Mouse (Mus musculus): Measurements from ENCODE around the gene Ppig. TPM values are rescaled to one million over a fixed set of nuclear protein-coding genes. Genes with fewer than 3 reads are reported as not detected.

Ppig gene
- total RNA-seq, 2 experiments from 2014 or later: 70.5 to 136 TPM

DNA sequence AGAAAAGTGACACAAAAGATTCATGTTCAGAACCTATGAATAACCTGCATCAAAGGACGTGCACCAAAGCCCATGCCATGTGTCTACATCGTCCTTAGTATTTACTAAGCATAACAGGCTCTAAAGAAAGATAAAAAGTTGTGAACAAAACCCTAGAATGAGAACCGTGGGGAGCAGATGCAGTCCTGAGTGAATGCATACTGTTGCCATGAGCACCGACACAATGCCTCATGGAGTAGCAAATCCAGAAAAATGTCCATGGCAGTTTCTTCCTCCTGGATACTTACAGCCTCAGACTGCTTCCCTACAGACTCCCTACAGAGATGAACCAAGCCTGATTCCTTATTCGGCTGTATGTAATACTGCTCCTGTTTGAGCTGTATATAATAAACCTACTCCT, 38.6 kb downstream of the Ppig start:
- no peak for ATAC-seq (replicated peaks; ENCODE audit: poor library complexity)

DNA sequence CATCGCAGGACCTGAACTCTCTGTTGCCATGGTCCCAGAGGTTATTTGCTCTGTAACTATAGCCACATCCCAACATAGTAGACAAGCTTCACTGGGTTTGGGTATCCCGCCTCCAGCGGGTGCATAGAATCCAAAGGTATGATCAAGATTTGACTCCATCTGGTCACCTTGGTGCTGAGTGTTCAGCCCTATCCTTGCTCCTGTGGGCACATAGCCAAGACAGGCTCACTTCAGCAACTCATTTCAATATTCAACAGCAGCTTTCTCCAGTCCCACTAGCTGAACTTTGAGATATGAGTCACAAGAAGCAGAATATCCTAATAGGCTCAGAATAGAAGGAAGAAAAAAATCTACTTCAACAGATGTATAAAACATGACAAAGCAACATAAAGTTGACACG, 41.0 kb downstream of the Ppig start:
- no peak for ATAC-seq (replicated peaks; ENCODE audit: poor library complexity)

DNA sequence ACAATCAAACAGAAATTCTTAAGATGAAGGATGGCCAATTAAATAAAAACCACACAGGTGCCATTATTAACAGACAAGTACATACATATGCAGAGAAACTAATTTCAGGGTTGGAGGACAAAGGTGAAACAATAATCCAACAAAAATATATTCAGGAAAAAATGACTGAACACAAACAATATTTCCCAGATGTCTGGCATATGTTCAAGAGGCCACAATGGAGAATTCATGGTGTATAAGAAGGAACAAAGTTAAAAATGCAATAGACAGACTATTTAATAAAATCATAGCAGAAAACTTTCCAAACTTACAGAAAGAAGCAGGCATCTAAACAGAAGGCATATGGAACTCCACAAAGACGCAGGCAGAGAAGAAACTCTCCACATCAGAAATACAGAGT, 42.4 kb downstream of the Ppig start:
- no peak for ATAC-seq (replicated peaks; ENCODE audit: poor library complexity)

DNA sequence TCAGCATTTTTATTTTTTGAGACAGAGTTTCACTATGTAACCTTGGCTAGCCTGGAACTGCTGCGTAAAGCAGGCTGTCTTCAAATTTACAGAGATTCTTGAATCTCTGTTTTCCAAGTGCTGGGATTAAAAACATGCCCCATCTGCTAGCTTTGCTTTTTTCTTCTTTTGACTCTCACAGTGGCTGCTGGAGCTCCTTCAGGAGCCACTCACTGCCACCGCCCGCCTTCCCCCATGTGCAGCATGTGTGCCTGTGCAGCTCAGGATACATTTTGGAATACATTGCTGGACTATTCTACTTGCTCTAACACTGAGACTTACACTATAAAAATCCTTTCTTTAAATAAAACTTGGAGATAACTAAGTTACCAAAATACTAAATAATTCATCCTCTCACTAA, 51.0 kb downstream of the Ppig start:
- no peak for ATAC-seq (replicated peaks; ENCODE audit: poor library complexity)

DNA sequence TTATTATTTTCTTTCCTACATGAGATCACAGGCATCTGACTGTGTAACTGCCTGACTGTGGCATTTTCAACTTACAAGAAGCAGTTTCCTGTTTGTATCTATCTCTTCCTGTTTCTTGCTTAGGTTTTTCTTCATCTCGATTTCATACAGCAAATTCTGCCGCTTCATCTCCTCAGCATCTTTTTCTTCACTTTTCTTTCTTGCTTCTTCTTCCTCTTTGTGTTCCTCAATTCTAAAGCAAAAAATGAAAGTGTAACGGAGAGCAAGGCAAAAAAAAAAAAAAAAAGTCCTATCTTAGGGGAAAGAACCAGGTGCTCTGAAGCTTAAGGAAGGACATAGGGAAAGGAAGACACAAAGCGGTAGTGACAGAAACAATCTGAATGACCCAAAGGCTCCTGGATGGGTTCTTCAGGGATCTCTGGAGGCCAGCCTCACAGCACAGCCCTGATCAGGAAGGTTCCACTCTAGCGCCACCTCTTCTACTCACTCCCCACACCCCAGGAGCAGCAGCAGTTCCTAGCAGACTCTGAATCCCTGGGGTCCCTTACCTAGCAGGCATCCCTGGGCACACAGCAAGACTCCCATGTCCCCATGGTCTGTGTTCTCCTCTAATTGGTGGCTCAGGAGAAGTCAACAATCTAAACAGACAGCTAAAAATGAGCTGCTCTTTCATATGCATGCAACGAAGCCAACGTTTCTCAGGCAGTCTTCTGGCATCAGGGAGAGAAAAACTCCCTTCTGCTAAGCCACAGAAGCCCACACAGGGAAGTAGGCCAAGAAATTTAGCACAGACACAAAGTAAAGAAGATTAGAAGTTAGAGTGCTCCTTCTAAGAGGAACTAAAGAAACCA, 55.9 kb downstream of the Ppig start:
- ATAC-seq (replicated peaks; ENCODE audit: poor library complexity): peak; percentile 76

DNA sequence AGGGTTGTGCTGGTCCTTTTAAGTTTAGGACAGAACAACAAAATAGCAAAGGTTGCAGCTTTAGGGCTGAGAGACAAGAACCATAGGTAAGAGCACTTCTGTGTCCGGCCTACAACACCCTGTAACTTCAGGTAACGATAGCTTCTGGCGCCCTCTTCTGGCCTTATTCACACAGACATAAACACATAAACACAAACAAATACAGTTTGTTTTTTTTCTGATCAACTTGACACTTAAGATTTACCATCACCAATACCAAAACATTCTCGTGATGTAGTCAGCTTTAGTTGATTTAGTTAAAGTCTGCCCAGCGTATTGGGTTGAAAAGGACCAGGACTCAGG, 56.5 kb downstream of the Ppig start:
- ATAC-seq (replicated peaks; ENCODE audit: poor library complexity): peak; percentile 86

DNA sequence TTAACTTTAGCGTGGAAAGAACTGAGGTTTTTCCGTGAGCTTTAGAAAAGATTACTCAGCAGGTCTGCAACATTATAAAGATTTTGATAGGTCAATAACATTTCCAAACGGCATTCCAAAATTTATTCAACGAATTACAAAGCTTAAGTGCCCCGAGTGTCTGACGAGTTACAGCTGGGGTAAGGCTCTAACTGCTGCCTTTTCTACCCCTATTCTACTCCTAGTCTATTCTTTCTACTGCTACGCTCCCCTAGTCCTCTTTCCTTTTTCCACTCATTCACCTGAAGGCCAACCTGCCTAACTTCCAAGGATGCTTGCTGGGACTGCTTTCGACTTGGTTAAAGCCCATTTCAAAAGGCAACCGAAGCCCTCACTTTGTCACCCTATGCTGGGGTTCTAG, 66.6 kb downstream of the Ppig start:
- no peak for ATAC-seq (replicated peaks; ENCODE audit: poor library complexity)

DNA sequence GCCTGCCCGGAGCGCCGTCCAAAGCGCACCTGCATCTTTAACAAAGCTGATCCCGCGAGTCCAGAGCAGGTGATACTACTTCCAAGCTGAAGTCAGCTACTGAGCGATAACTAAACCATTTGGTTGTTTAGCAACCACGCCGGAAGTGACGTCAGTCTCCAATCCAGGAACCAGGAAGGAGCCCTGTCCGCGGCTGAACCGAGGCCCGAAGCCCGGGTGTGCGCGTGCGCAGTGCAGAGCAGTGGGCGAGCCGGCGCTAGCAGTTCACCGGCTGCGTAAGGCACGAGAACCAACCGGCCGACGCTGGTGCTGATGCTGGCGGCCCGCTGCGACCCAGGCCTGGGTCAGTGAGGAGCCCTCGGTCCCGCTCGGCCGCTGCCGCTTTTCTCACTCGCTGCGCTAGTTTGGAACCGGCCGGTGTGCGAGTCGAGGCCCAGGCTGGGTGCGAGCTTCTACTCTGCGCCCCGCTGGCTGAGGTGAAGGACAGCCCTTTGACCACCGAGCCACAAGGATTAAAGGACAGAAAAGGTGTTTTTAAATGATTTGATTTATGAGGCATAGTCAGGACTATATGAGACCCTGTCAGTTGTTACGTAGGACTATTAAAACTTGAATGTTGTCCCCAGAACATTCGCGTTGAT, 67.2 kb downstream of the Ppig start, which contains the start of the genes Ccdc173 and Phospho2:
TSS of gene Ccdc173 (minus strand) at position 147 of the 641 bp plus-strand sequence.
TSS of gene Phospho2 (plus strand) at position 195 of the 641 bp plus-strand sequence.
- ATAC-seq (replicated peaks; ENCODE audit: poor library complexity): peak; percentile 90

DNA sequence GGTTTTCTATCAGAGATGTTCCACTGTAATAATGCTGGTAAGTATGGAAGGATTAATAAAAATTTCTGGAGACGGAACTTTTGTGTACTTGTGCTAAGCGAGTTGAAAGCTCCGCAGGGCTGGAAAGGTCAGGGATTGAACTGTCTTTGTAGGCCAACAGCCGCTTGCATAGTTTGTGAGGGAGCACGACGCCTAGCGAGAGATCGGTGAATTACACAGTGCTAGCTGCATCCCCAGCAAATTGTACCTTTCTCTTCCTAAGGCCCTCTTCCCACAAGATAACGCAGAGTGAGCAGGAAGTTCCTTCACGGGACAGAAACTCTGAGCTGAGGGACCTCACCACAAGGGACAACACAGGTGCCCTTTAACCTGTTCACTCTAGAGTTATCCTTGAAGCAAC, 67.9 kb downstream of the Ppig start:
- peak; percentile 90 for ATAC-seq (replicated peaks; ENCODE audit: poor library complexity)

DNA sequence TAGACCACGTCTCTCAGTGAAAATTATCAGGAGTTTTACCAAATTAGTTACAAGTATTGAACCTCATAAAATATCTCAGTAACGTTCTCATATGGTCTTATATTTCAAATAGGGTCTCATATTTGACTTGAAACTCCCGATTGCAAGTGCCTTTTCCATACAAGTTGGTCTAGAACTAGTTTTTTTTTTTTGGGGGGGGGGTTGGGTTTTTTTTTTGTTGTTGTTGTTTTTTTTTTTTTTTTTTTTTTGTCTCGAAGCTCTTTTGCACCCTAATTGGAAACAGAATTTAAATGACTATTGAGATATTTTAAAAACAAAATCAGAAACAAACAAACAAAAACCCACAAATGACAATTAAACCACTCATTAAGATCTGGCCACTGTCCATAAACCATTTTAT, 68.4 kb downstream of the Ppig start:
- no peak for ATAC-seq (replicated peaks; ENCODE audit: poor library complexity)

DNA sequence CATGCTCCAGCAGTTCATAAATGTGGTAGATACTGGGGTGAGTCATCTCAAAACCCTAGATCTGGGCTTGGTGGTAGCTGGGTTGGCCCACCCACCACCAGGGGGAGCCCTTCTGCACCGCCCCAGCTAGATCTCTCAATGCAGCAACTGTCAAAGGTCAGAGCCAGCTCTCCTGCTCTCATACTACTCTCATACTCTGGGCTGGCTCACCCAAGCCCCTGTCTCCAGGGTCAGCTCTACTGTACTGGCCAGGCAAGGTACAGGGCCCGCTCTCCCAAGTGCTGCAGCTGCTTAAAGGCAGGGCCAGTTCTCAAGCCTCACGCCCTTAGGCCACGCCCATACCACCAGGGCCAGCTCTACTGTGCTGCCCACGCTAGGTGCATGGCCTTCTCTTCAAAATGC, 80.6 kb downstream of the Ppig start:
- ATAC-seq (replicated peaks; ENCODE audit: poor library complexity): peak; percentile 96

Other genes starting within 250 kb of the Ppig start
- gene Lrp2, start 136.5 kb upstream of the Ppig start, total RNA-seq (2015): not detected in 2 replicates
- gene Lrp2, start 136.5 kb upstream of the Ppig start, total RNA-seq (2017): under 0.01 TPM in 1 of 2 replicates, not detected in the other
- gene Bbs5, start 75.4 kb upstream of the Ppig start, total RNA-seq (2015): 6.8 and 8.9 TPM in 2 replicates
- gene Bbs5, start 75.4 kb upstream of the Ppig start, total RNA-seq (2017): 4.6 and 5.2 TPM in 2 replicates
- gene Klhl41, start 52.4 kb upstream of the Ppig start, total RNA-seq (2015): not detected in 2 replicates
- 0.07 TPM in 1 of 2 replicates, not detected in the other for gene Klhl41, start 52.4 kb upstream of the Ppig start, total RNA-seq (2017)
- gene Fastkd1, start 9.0 kb upstream of the Ppig start, total RNA-seq (2015): 21.3 and 21.8 TPM in 2 replicates
- 16.7 and 17.0 TPM in 2 replicates for gene Fastkd1, start 9.0 kb upstream of the Ppig start, total RNA-seq (2017)
- 1.8 and 2.5 TPM in 2 replicates for gene Ccdc173, start 67.0 kb downstream of the Ppig start, total RNA-seq (2015)
- gene Ccdc173, start 67.0 kb downstream of the Ppig start, total RNA-seq (2017): 0.54 and 3.3 TPM in 2 replicates
- 24.5 and 25.3 TPM in 2 replicates for gene Phospho2, start 67.1 kb downstream of the Ppig start, total RNA-seq (2015)
- gene Phospho2, start 67.1 kb downstream of the Ppig start, total RNA-seq (2017): 21.9 and 25.0 TPM in 2 replicates
- gene Klhl23, start 99.4 kb downstream of the Ppig start, total RNA-seq (2015): 15.1 and 18.7 TPM in 2 replicates
- gene Klhl23, start 99.4 kb downstream of the Ppig start, total RNA-seq (2017): 28.6 and 30.4 TPM in 2 replicates
- gene Ssb, start 139.0 kb downstream of the Ppig start, total RNA-seq (2015): 421 and 424 TPM in 2 replicates
- 505 and 604 TPM in 2 replicates for gene Ssb, start 139.0 kb downstream of the Ppig start, total RNA-seq (2017)
- gene Mettl5, start 163.1 kb downstream of the Ppig start, total RNA-seq (2015): 41.4 and 42.9 TPM in 2 replicates
- 35.3 and 44.0 TPM in 2 replicates for gene Mettl5, start 163.1 kb downstream of the Ppig start, total RNA-seq (2017)
- 34.8 and 42.0 TPM in 2 replicates for gene Ubr3, start 174.7 kb downstream of the Ppig start, total RNA-seq (2015)
- 31.7 and 45.8 TPM in 2 replicates for gene Ubr3, start 174.7 kb downstream of the Ppig start, total RNA-seq (2017)